Mouse (Mus musculus) midbrain, embryonic 14.5 days (tissue): ENCODE results near the gene St3gal4. TPM values are rescaled to one million over a fixed set of nuclear protein-coding genes. Genes with fewer than 3 reads are reported as not detected.

Experiments used
- ATAC-seq: fragments of 200-750 bp; cut with Nextera tagmentation; 2 replicates; pipeline ENCODE4 v1.8.0; 2017; ENCODE audit warnings: moderate number of reproducible peaks, moderate library complexity; ENCODE audit not compliant: low FRiP score, low TSS enrichment
- DNase-seq: peaks from one replicate; pipeline ENCODE4 v3.0.0-alpha.2; 2015
- H3K27ac ChIP-seq: fragments of 300-500 bp; sonication (generic); replicated peaks from 2 replicates; pipeline ENCODE4 v1.5.1; 2014; ENCODE audit warnings: mild to moderate bottlenecking, low read depth, low read length, moderate library complexity
- H3K27me3 ChIP-seq: fragments of 300-500 bp; sonication (generic); 2 replicates; pipeline ENCODE4 v1.6.1; 2014; ENCODE audit warnings: low read length, control low read depth, mixed read lengths; ENCODE audit not compliant: control insufficient read depth, insufficient read depth
- H3K36me3 ChIP-seq: fragments of 300-500 bp; sonication (generic); 2 replicates; pipeline ENCODE4 v1.6.1; 2014; ENCODE audit warnings: low read length, control low read depth; ENCODE audit not compliant: control insufficient read depth, insufficient read depth
- H3K4me1 ChIP-seq: fragments of 300-500 bp; sonication (generic); 2 replicates; pipeline ENCODE4 v1.6.1; 2014; ENCODE audit warnings: mild to moderate bottlenecking, antibody characterized with exemption, low read length, control low read depth; ENCODE audit not compliant: control insufficient read depth, insufficient read depth
- H3K4me2 ChIP-seq: fragments of 300-500 bp; sonication (generic); 2 replicates; pipeline ENCODE4 v1.6.1; 2014; ENCODE audit warnings: mild to moderate bottlenecking, low read length, moderate library complexity
- H3K4me3 ChIP-seq: fragments of 300-500 bp; sonication (generic); replicated peaks from 2 replicates; pipeline ENCODE4 v1.5.1; 2014; ENCODE audit warnings: low read depth, low read length
- H3K9ac ChIP-seq: fragments of 300-500 bp; sonication (generic); replicated peaks from 2 replicates; pipeline ENCODE4 v1.6.1; 2014; ENCODE audit warnings: mild to moderate bottlenecking, low read length, moderate library complexity
- H3K9me3 ChIP-seq: fragments of 300-500 bp; sonication (generic); 2 replicates; pipeline ENCODE4 v1.6.1; 2016; ENCODE audit warnings: low read length, control low read depth, mixed read lengths; ENCODE audit not compliant: control insufficient read depth
- WGBS: fragments of 180-500 bp; shearing (Covaris S2); extraction: QIAGEN DNeasy Blood & Tissue Kit; methylation state at CpG from one replicate; pipeline ENCODE4 v1.1.7; 2014; 5-methylcytosine and 5-hydroxymethylcytosine counted together
- polyA plus RNA-seq: library from polyadenylated mRNA; unstranded; fragments of >200 nt; fragmentation: Nextera tagmentation; extraction: Ambion mirVana; gene quantifications from 2 replicates; pipeline ENCODE4 v1.2.1, GENCODE M21; 2014

The St3gal4 gene
- polyA plus RNA-seq, 1 experiment from 2014 or later = 11.1 TPM

- WGBS = 68% methylated on average over 15 of the region's 15 CpGs
- Histone ChIP-seq H3K36me3 (no peaks in the 10 kb centered on the region), H3K4me1 (no peaks in the 10 kb centered on the region), H3K27ac (no peak overlapping the region), H3K9ac (no peak overlapping the region), H3K27me3 (no peaks in the 10 kb centered on the region), H3K9me3 (no peaks in the 10 kb centered on the region), H3K4me2 (no peak overlapping the region), H3K4me3 (no peak overlapping the region)
- no peak for DNase-seq
- ATAC-seq = no peak
These were observed 12.9 kb downstream of the St3gal4 start for GRCm38 (mm10) chr9:35105884-35106880.

DNA sequence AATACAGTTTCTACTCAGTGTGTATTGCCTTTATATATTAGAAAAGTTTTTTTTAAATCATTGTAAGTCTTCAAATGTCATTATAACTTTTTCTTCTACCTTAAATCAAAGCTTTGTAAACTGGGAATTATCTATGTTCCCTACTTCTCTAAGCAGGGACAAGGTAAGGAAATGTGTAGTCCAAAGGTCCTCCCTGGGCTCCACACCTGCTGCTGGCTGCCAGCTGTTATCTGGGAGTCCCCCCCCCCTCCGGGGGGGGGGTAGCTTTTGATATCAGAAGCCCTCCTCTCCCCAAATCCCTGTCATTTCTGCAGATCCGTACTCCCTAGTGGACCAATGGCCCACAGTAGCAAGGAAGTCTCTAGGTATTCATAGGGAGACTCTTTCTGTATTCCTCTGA lies 13.6 kb downstream of the St3gal4 start:
- H3K4me3 ChIP-seq = no peak overlapping the region
- H3K4me1 ChIP-seq = no peaks in the 10 kb centered on the region
- ATAC-seq = no peak
- no peak overlapping the region for H3K9ac ChIP-seq
- no peaks in the 10 kb centered on the region for H3K27me3 ChIP-seq
- H3K4me2 ChIP-seq = no peak overlapping the region
- no peaks in the 10 kb centered on the region for H3K36me3 ChIP-seq
- no peak for DNase-seq
- H3K27ac ChIP-seq = no peak overlapping the region
- 69% methylated on average over 2 of the region's 2 CpGs for WGBS
- H3K9me3 ChIP-seq = no peaks in the 10 kb centered on the region

DNA sequence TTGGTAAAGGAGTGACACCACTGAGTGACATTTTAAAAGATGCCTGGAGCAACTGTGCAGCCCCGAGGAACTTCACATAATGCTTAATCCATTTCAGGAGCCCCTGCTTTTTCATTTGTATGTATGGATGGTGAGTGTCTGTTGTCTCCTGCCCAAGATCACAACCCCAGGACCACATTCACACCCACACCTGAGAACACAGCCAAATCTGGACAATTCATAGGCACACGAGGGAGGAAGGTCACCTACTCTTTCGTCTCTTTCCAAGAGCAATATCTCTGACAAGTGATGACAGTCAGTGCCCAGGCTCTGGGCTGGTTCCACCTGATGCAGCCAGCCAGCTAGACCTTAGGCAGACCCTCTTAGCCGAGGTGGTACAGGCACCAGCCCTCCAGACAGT lies 14.4 kb downstream of the St3gal4 start:
- 79% methylated on average over 4 of the region's 4 CpGs for WGBS
- no peaks in the 10 kb centered on the region for H3K9me3 ChIP-seq
- H3K4me3 ChIP-seq = no peak overlapping the region
- H3K4me1 ChIP-seq = no peaks in the 10 kb centered on the region
- no peak overlapping the region for H3K27ac ChIP-seq
- H3K4me2 ChIP-seq = no peak overlapping the region
- no peak for DNase-seq
- H3K9ac ChIP-seq = no peak overlapping the region
- no peaks in the 10 kb centered on the region for H3K36me3 ChIP-seq
- H3K27me3 ChIP-seq = no peaks in the 10 kb centered on the region
- ATAC-seq = no peak

DNA sequence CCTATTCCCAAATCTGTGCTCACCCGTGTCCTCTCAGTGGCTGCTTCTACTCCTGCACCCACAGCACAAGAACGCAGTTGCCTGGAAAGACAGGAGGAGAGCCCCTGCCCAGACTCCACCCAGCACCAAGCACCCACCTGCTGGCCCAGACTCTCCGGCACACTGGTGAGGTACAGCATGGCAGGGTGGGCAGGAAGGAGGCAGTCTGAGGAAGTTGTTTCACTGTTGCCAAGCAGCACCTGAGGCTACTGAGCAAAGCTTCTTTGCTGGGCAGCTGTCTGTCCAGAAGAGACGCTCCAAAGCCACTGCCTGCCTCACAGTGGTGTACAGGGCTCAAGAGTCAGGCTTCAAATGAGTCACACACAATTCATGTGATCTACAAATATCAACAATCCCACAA lies 20.3 kb downstream of the St3gal4 start:
- DNase-seq (no peak), ATAC-seq (no peak)
- Histone ChIP-seq H3K9me3 (no peaks in the 10 kb centered on the region), H3K9ac (no peak overlapping the region), H3K27me3 (no peaks in the 10 kb centered on the region), H3K27ac (no peak overlapping the region), H3K4me3 (no peak overlapping the region), H3K36me3 (no peaks in the 10 kb centered on the region), H3K4me1 (no peaks in the 10 kb centered on the region), H3K4me2 (no peak overlapping the region)
- 89% methylated on average over 4 of the region's 4 CpGs for WGBS

GRCm38 (mm10) chr9:35097901-35098300 lies 21.2 kb downstream of the St3gal4 start:
- Histone ChIP-seq H3K36me3 (no peaks in the 10 kb centered on the region), H3K27me3 (no peaks in the 10 kb centered on the region), H3K9ac (no peak overlapping the region), H3K4me1 (no peaks in the 10 kb centered on the region), H3K27ac (no peak overlapping the region), H3K4me2 (no peak overlapping the region), H3K9me3 (no peaks in the 10 kb centered on the region), H3K4me3 (no peak overlapping the region)
- ATAC-seq (no peak), DNase-seq (no peak)
- 94% methylated on average over 4 of the region's 4 CpGs for WGBS

DNA sequence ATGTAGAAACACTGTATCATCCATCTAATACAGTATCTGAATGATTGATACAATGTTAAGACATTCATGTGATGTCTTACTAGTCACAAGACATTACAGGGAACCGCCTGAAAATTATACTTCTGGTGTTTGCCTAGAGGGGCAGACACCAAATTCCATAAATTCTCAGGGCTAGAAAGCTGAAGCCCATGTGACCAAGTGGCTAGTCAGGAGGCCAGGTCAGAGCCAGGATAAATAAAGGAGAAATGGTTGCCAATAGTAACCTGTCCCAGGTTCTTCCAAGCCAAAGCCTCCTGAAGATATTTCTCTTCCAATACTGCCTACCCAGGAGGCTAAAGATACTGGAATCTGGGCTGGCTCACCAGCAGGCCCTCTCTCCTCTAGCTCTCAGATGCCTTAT lies 23.3 kb downstream of the St3gal4 start:
- no peak overlapping the region for H3K4me3 ChIP-seq
- ATAC-seq (no peak), DNase-seq (no peak)
- no peaks in the 10 kb centered on the region for H3K36me3 ChIP-seq
- 94% methylated on average over 1 of the region's 1 CpGs for WGBS
- H3K4me2 ChIP-seq = no peak overlapping the region
- no peak overlapping the region for H3K9ac ChIP-seq
- H3K4me1 ChIP-seq = no peaks in the 10 kb centered on the region
- no peaks in the 10 kb centered on the region for H3K9me3 ChIP-seq
- H3K27ac ChIP-seq = no peak overlapping the region
- no peaks in the 10 kb centered on the region for H3K27me3 ChIP-seq

GRCm38 (mm10) chr9:35093350-35093749 lies 25.7 kb downstream of the St3gal4 start:
- Histone ChIP-seq H3K36me3 (no peaks in the 10 kb centered on the region), H3K4me1 (no peaks in the 10 kb centered on the region), H3K4me2 (no peak overlapping the region), H3K27me3 (no peaks in the 10 kb centered on the region), H3K9me3 (no peaks in the 10 kb centered on the region), H3K4me3 (no peak overlapping the region), H3K9ac (no peak overlapping the region), H3K27ac (no peak overlapping the region)
- DNase-seq = no peak
- WGBS = 92% methylated on average over 3 of the region's 3 CpGs
- ATAC-seq = no peak

- no peaks in the 10 kb centered on the region for H3K4me1 ChIP-seq
- ATAC-seq (no peak), DNase-seq (no peak)
- no peak overlapping the region for H3K27ac ChIP-seq
- no peak overlapping the region for H3K9ac ChIP-seq
- 95% methylated on average over 2 of the region's 2 CpGs for WGBS
- H3K4me3 ChIP-seq = no peak overlapping the region
- H3K36me3 ChIP-seq = no peaks in the 10 kb centered on the region
- H3K27me3 ChIP-seq = no peaks in the 10 kb centered on the region
- no peak overlapping the region for H3K4me2 ChIP-seq
- H3K9me3 ChIP-seq = no peaks in the 10 kb centered on the region
These were observed 26.2 kb downstream of the St3gal4 start for GRCm38 (mm10) chr9:35092904-35093303.

DNA sequence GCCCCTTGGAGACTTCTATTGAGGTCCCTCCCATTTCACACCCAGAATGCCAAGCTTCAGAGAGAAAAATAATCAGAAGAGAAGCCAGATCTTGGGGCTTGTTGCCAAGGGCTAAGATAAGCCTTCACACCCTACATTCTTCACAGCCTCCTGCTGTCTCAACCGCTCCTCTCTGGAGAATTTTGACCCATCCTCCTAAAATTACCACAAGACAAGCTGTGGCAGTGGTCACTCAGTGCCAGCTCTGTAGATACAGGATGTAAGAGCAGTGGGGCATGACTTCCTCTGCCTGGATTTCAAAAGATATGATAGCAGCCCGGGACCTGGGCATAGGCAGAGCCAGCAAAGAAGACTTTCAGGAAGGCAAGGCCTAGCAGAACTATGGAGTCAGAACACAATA lies 57.6 kb downstream of the St3gal4 start:
- DNase-seq (no peak), ATAC-seq (no peak)
- Histone ChIP-seq H3K27ac (no peak overlapping the region), H3K4me3 (no peak overlapping the region), H3K9me3 (no peaks in the 10 kb centered on the region), H3K27me3 (no peaks in the 10 kb centered on the region), H3K4me1 (no peaks in the 10 kb centered on the region), H3K4me2 (no peak overlapping the region), H3K9ac (no peak overlapping the region), H3K36me3 (no peaks in the 10 kb centered on the region)
- 71% methylated on average over 2 of the region's 2 CpGs for WGBS
